Mouse (Mus musculus): Measurements from ENCODE around the gene Tmem131. TPM values are rescaled to one million over a fixed set of nuclear protein-coding genes. Genes with fewer than 3 reads are reported as not detected.
"Not testable (repeated sequence)": the region's sequence is repeated elsewhere in the genome, so short reads cannot be mapped to it uniquely, and the experiment has no call there.

Tmem131 gene
- polyA plus RNA-seq, 1 experiment = 56.8 TPM

DNA sequence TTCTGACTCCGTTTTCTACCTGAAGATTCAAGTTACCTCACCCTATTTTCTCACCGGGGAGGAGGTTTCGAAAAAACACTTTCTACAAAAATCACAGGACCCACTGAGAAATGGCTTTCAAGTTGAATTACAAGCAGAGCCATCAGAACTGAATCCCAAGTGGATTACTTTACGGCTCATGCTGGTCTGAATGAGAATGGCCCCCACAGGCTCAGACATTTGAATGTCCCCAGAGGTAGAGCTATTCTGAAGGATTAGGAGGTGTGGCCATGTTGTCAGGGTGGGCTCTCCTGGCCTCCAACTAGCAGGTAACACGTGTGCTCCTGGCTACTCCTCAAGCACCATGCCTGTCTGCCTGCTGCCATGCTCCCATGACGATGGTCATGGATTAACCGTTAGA lies 109.4 kb downstream of the Tmem131 start:
- no peak for TF ChIP-seq POLR2A (IDR thresholded peaks at IDR 0.05; ENCODE audit: low read depth, low read length)
- TF ChIP-seq CTCF (IDR thresholded peaks at IDR 0.05; ENCODE audit: borderline replicate concordance, insufficient read depth, low read length) = no peak
- no peaks in the 10 kb centered on the region for H3K4me1 ChIP-seq (ENCODE audit: control insufficient read depth, insufficient read depth, low read length)
- H3K4me3 ChIP-seq (ENCODE audit: insufficient read depth, low read length) = no peak overlapping the region
- no peak overlapping the region for H3K27ac ChIP-seq (ENCODE audit: insufficient read depth, low read length)

DNA sequence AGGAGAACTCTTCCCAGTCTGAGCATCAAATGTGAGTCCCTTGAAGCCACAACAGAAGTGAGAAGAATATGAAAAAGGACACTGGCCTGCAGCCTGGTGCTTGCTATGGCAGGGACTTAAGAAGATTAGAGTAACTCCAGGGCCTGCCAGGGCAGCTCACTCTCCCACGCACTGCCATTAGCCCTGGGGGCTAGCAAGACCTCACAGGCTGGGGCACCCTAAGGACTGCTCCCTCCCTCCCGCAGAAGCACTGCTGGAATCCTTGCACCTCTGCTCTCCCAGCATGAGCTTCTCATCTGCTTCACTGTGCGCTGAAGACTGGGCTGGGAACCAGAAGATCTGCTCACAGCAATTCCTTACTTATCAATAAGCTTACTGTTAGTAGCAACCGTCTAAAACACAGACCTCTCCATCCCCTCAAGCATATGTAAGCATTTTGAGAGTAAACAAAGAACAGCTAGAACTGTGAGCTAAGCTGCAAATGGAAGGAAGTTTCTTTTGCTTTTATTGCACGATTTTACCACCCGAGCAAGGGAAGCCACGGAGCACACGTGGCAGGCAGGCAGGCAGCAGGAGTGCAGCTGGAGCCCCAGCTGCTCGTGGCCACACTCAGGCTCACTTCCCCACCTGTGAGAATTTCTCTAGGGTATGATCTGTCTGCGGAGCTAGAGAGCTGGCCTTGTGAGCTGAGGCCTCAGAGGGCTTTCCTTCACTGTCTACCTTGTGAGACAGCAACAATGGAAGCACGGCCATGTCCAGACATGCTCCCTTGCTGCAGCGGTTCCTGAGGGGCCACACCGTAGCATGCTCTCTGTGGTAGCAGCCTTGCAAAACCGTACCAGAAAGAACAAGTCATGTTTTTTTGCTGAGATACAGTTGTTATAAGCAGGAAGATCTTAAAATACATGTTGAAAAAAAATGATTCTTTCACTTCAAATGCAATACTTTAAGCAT lies 112.3 kb downstream of the Tmem131 start:
- Histone ChIP-seq H3K4me1 (ENCODE audit: control insufficient read depth, insufficient read depth, low read length) (no peaks in the 10 kb centered on the region), H3K27ac (ENCODE audit: insufficient read depth, low read length) (no peak overlapping the region), H3K4me3 (ENCODE audit: insufficient read depth, low read length) (no peak overlapping the region)
- no peak for TF ChIP-seq CTCF (IDR thresholded peaks at IDR 0.05; ENCODE audit: borderline replicate concordance, insufficient read depth, low read length)
- no peak for TF ChIP-seq POLR2A (IDR thresholded peaks at IDR 0.05; ENCODE audit: low read depth, low read length)

DNA sequence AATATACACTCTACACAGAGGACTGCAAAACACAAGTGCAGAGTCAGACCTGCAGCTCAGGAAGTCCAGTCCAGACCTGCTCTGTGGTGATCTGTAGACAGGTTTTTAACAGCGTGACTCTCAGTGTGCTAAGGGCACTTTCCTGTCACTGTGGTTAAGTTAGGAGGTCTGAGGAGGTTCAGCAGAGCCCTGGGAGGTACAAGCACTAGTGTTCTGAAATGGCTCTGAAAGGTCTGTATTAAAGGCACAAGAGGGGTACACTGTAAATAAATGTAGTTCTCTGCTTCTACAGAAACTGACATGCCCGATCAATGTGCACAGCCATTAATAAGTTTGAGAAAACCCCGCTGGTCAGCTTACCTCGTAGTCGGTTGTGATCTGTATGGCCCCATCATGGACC lies 119.1 kb downstream of the Tmem131 start:
- no peak overlapping the region for H3K27ac ChIP-seq (ENCODE audit: insufficient read depth, low read length)
- no peak for TF ChIP-seq CTCF (IDR thresholded peaks at IDR 0.05; ENCODE audit: borderline replicate concordance, insufficient read depth, low read length)
- no peak for TF ChIP-seq POLR2A (IDR thresholded peaks at IDR 0.05; ENCODE audit: low read depth, low read length)
- H3K4me1 ChIP-seq (ENCODE audit: control insufficient read depth, insufficient read depth, low read length) = no peaks in the 10 kb centered on the region
- no peak overlapping the region for H3K4me3 ChIP-seq (ENCODE audit: insufficient read depth, low read length)

DNA sequence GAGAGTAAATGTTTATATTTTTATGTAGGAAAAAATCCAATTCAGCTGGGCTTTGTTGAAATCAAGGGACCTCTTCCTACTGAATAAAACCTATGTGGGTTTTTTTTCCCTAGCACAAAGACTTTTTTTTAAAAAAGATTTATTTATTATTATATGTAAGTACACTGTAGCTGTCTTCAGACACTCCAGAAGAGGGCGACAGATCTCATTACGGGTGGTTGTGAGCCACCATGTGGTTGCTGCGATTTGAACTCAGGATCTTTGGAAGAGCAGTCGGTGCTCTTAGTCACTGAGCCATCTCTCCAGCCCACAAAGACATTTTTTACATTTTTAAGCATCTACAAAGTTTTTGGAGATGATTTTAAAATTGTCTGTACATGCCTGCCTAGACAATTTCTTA lies 121.5 kb downstream of the Tmem131 start:
- H3K4me3 ChIP-seq (ENCODE audit: insufficient read depth, low read length); H3K4me1 ChIP-seq (ENCODE audit: control insufficient read depth, insufficient read depth, low read length); H3K27ac ChIP-seq (ENCODE audit: insufficient read depth, low read length): not testable (repeated sequence)

DNA sequence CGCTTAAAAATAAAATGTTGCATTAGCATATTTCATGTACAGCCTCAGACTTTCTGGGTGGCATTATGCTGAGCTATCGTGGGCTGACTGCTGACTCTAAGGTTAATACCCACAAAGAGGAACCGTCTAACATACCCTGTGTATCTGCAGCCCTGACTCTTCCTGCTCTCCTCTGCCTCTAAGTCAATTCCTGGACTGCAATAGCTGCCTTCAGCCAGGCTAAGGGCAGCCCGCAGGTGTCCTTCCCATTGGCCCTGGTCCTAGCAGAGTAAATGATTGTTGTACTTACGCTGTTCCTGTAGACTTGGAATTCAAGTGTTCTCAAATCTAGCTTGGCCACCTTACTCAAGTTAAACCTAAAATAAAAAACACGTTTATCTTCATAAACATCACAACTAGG lies 128.3 kb downstream of the Tmem131 start:
- TF ChIP-seq POLR2A (IDR thresholded peaks at IDR 0.05; ENCODE audit: low read depth, low read length) (no peak), CTCF (IDR thresholded peaks at IDR 0.05; ENCODE audit: borderline replicate concordance, insufficient read depth, low read length) (no peak)
- H3K27ac ChIP-seq (ENCODE audit: insufficient read depth, low read length) = no peak overlapping the region
- H3K4me1 ChIP-seq (ENCODE audit: control insufficient read depth, insufficient read depth, low read length) = no peaks in the 10 kb centered on the region

DNA sequence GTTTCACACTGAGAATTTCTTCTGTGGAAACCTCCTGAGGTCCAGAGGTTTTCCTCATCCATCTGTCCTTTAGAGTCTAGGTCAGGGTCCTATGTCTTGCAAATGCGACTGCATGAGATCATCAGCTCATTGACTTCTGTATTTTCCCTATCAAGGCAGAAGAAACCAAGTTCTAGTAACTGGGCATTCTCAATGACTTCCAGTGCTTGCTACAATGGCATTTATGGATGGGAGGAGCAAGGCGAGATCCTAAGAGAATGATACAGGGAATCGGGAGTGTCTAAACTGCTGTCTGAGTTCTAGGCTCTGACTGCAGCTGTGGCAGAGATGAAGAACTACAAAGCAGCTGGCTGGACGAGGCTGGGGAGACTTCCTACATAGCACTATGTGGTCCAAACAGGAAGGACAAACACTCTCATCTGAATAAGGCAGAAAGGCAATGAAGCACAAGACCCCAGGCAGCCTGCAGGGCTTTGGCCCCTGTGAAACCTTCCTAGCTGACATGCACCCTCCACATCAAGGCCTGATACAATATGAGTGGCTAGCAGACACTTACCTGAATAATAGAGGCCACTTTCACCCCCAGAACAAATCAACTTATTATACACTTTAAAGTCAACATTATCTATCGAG lies 129.1 kb downstream of the Tmem131 start:
- TF ChIP-seq CTCF (IDR thresholded peaks at IDR 0.05; ENCODE audit: borderline replicate concordance, insufficient read depth, low read length) (no peak), POLR2A (IDR thresholded peaks at IDR 0.05; ENCODE audit: low read depth, low read length) (no peak)
- H3K4me1 ChIP-seq (ENCODE audit: control insufficient read depth, insufficient read depth, low read length) = no peaks in the 10 kb centered on the region
- H3K4me3 ChIP-seq (ENCODE audit: insufficient read depth, low read length) = no peak overlapping the region
- no peak overlapping the region for H3K27ac ChIP-seq (ENCODE audit: insufficient read depth, low read length)

More for the DNA sequence above, 128.3 kb downstream of the Tmem131 start:
- no peak overlapping the region for H3K4me3 ChIP-seq (ENCODE audit: insufficient read depth, low read length)

DNA sequence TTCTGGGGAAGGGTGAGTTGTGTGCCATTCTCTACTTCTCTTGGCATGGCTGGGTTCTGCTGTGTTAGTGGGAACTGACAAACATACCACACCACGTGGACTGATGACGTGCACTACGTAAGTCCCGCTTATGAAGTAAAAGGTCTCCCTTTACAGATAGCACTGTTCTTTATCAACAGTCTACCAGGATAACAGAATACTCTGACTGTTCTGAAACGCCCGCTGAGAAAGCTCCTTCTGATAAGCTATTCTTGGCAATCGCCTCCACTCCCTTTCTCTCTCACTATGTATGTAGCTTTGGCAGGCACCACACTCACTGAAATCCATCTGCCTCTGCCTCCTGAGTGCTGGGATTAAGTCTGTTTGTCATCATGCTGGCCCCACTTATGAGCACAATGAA lies 130.1 kb downstream of the Tmem131 start:
- Histone ChIP-seq H3K4me3 (ENCODE audit: insufficient read depth, low read length) (no peak overlapping the region), H3K4me1 (ENCODE audit: control insufficient read depth, insufficient read depth, low read length) (no peaks in the 10 kb centered on the region), H3K27ac (ENCODE audit: insufficient read depth, low read length) (no peak overlapping the region)
- TF ChIP-seq CTCF (IDR thresholded peaks at IDR 0.05; ENCODE audit: borderline replicate concordance, insufficient read depth, low read length) (no peak), POLR2A (IDR thresholded peaks at IDR 0.05; ENCODE audit: low read depth, low read length) (no peak)

DNA sequence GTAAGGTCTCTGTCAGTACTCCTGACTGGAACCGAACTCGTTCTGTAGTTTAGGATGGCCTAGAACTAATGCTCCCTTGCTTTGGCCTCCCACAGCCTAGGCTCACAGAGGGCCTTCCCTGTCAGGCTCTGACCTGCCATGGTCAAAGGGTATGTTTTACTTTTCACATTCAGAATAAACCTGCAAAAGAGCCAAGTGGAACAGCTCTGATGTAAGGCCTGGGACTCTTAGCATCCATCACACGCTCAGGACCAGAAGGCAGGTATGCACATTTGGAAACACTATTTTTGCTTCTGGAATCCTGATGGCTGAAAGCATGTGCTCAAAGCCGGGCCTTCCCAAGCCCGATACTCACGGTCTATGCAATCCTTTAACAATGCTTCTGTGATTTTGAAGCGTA lies 131.7 kb downstream of the Tmem131 start:
- TF ChIP-seq CTCF (IDR thresholded peaks at IDR 0.05; ENCODE audit: borderline replicate concordance, insufficient read depth, low read length) (no peak), POLR2A (IDR thresholded peaks at IDR 0.05; ENCODE audit: low read depth, low read length) (no peak)
- Histone ChIP-seq H3K27ac (ENCODE audit: insufficient read depth, low read length) (no peak overlapping the region), H3K4me3 (ENCODE audit: insufficient read depth, low read length) (no peak overlapping the region), H3K4me1 (ENCODE audit: control insufficient read depth, insufficient read depth, low read length) (no peaks in the 10 kb centered on the region)

DNA sequence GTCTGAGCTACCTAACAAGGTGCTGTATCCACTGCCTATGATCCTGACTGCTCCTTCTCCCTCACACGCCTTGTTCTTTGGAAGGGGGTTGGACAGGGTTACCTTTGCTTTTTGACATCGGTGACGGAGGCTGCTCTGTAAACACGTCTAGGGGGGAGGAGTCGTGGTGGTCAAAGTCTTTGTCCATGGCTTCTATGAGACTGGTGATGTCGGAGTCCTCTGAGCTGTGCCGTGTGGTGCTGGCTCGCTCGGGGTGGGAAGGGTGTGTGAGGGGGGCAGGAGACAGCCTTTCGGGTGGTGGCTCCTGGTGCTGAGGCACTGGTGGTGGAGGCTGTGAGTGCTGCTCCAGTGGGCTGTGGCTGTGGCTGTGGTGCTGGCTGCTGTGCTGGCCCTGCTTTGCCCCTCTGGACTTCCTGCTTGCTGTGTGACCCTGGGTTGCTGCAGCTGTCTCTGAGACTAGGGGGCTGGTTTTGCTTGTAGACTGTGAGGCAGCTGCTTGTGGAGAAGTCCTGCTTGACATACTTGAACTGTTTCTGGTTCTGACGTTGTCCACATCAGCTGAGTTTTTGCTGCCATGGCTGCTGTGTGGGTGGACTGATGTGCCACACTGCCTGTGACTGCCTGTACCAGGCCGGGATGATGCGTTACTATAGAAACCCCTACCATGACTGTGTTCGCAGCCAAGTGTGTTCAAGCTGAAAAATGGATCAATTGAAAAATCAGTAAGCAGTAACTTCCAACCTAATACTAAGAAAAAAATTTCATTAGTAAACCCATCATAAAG lies 135.5 kb downstream of the Tmem131 start:
- TF ChIP-seq POLR2A (IDR thresholded peaks at IDR 0.05; ENCODE audit: low read depth, low read length) (no peak), CTCF (IDR thresholded peaks at IDR 0.05; ENCODE audit: borderline replicate concordance, insufficient read depth, low read length) (no peak)
- no peak overlapping the region for H3K27ac ChIP-seq (ENCODE audit: insufficient read depth, low read length)
- H3K4me1 ChIP-seq (ENCODE audit: control insufficient read depth, insufficient read depth, low read length) = no peaks in the 10 kb centered on the region
- no peak overlapping the region for H3K4me3 ChIP-seq (ENCODE audit: insufficient read depth, low read length)
